Mouse (Mus musculus) midbrain, embryonic 11.5 days (tissue): ENCODE measurements around the gene Sap30bp. TPM values are rescaled to one million over a fixed set of nuclear protein-coding genes. Genes with fewer than 3 reads are reported as not detected.

Source experiments
- ATAC-seq: fragments of 200-750 bp; cut with Nextera tagmentation; 2 replicates; pipeline ENCODE4 v1.8.0; 2017; ENCODE audit warnings: moderate TSS enrichment, moderate library complexity; ENCODE audit not compliant: low FRiP score
- DNase-seq: peaks from one replicate; pipeline ENCODE4 v3.0.0; 2015; ENCODE audit warnings: low spot score; ENCODE audit errors: missing footprints
- H3K27ac ChIP-seq: fragments of 300-500 bp; sonication (generic); 2 replicates; pipeline ENCODE4 v1.5.1; 2014; ENCODE audit warnings: low read depth, low read length
- H3K27me3 ChIP-seq: fragments of 300-500 bp; sonication (generic); 2 replicates; pipeline ENCODE4 v1.6.1; 2014; ENCODE audit warnings: mild to moderate bottlenecking, low read length, moderate library complexity, mixed read lengths; ENCODE audit not compliant: control insufficient read depth, insufficient read depth
- H3K36me3 ChIP-seq: fragments of 300-500 bp; sonication (generic); 2 replicates; pipeline ENCODE4 v1.6.1; 2014; ENCODE audit warnings: mild to moderate bottlenecking, low read length, moderate library complexity, mixed read lengths; ENCODE audit not compliant: control insufficient read depth, insufficient read depth
- H3K4me1 ChIP-seq: fragments of 300-500 bp; sonication (generic); 2 replicates; pipeline ENCODE4 v1.6.1; 2014; ENCODE audit warnings: low read length; ENCODE audit not compliant: control insufficient read depth, insufficient read depth
- H3K4me2 ChIP-seq: fragments of 300-500 bp; sonication (generic); 2 replicates; pipeline ENCODE4 v1.6.1; 2014; ENCODE audit warnings: mild to moderate bottlenecking, moderate library complexity
- H3K4me3 ChIP-seq: fragments of 300-500 bp; sonication (generic); 2 replicates; pipeline ENCODE4 v1.5.1; 2014; ENCODE audit warnings: low read depth, low read length
- H3K9ac ChIP-seq: fragments of 300-500 bp; sonication (generic); 2 replicates; pipeline ENCODE4 v1.6.1; 2014; ENCODE audit warnings: low read length
- H3K9me3 ChIP-seq: fragments of 300-500 bp; sonication (generic); 2 replicates; pipeline ENCODE4 v1.6.1; 2016; ENCODE audit warnings: low read length; ENCODE audit not compliant: control insufficient read depth
- WGBS: fragments of 180-500 bp; shearing (Covaris S2); extraction: QIAGEN DNeasy Blood & Tissue Kit; methylation state at CpG from one replicate; pipeline ENCODE4 v1.1.7; 2014; 5-methylcytosine and 5-hydroxymethylcytosine counted together
- polyA plus RNA-seq: library from polyadenylated mRNA; unstranded; fragments of >200 nt; fragmentation: Nextera tagmentation; extraction: Ambion mirVana; gene quantifications from 2 replicates; pipeline ENCODE4 v1.2.1, GENCODE M21; 2014

Gene Sap30bp
- polyA plus RNA-seq, 1 experiment from 2014 or later = 61.5 TPM

- ATAC-seq (no peak), DNase-seq (peak; percentile 56)
- H3K4me2 ChIP-seq = no peak overlapping the region
- no peaks in the 10 kb centered on the region for H3K9me3 ChIP-seq
- H3K27me3 ChIP-seq = no peaks in the 10 kb centered on the region
- no peaks in the 10 kb centered on the region for H3K4me1 ChIP-seq
- no peak overlapping the region for H3K4me3 ChIP-seq
- 88% methylated on average over 5 of the region's 5 CpGs for WGBS
- H3K27ac ChIP-seq = no peak overlapping the region
- peaks cover 3% of the 10 kb centered on the region for H3K36me3 ChIP-seq
- H3K9ac ChIP-seq = no peak overlapping the region
Measured at GRCm38 (mm10) chr11:115919073-115919472, 14.0 kb upstream of the Sap30bp start.

DNA sequence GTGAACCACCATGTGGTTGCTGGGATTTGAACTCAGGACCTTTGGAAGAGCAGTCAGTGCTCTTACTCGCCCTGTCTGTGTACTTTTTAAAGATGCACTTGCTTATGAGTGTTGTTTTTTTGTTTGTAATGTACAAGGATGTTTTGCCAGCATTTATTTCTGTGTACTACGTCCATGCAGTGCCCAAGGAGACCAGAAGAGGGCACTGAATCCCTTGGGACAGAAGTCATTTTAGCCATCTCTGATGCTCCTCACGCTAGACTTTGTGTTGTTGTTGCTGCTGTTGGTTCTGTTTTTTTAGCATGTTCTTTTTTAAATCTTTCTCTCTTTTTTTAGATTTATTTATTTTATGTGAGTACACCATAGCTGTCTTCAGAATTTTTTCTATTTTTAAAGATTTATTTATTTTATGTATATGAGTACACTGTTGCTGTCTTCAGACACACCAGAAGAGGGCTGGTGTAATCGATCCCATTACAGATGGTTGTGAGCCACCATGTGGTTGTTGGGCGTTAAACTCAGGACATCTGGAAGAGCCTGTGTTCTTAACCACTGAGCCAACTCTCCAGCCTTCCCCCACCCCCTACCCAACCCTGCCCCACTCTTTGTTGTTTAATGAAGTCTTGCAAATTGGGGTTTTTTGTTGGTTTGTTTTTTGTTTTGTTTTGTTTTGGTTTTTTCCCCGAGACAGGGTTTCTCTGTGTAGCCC, 12.8 kb upstream of the Sap30bp start:
- H3K27ac ChIP-seq = no peak overlapping the region
- no peak overlapping the region for H3K4me3 ChIP-seq
- no peak overlapping the region for H3K4me2 ChIP-seq
- peaks cover 3% of the 10 kb centered on the region for H3K36me3 ChIP-seq
- H3K4me1 ChIP-seq = no peaks in the 10 kb centered on the region
- H3K9me3 ChIP-seq = no peaks in the 10 kb centered on the region
- ATAC-seq (no peak), DNase-seq (peak; percentile 91)
- WGBS = 48% methylated on average over 6 of the region's 6 CpGs
- H3K27me3 ChIP-seq = no peaks in the 10 kb centered on the region
- no peak overlapping the region for H3K9ac ChIP-seq

DNA sequence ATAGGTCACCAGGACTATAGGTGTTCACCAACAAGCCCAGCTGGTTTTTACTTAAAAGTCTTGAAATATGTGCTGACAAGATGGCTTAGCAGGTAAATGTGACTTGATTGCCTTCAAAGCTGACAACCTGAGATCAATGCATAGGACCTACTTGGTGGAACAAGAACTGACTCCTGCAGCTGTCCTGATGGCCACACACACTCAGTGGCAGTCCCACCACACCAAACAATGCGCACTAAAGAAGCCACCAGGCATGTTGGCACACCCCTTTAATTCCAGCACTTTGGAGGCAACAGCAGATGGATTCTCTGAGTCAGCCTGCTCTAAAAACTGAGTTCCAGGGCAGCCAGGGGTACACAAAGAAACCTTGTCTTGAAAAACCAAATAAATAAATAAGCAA, 11.1 kb upstream of the Sap30bp start:
- no peak for ATAC-seq
- Histone ChIP-seq H3K27me3 (no peaks in the 10 kb centered on the region), H3K9me3 (no peaks in the 10 kb centered on the region), H3K27ac (no peak overlapping the region), H3K9ac (no peak overlapping the region), H3K36me3 (peaks cover 3% of the 10 kb centered on the region), H3K4me1 (no peaks in the 10 kb centered on the region), H3K4me3 (no peak overlapping the region), H3K4me2 (no peak overlapping the region)
- WGBS = 97% methylated on average over 1 of the region's 1 CpGs
- DNase-seq = peak; percentile 10

DNA sequence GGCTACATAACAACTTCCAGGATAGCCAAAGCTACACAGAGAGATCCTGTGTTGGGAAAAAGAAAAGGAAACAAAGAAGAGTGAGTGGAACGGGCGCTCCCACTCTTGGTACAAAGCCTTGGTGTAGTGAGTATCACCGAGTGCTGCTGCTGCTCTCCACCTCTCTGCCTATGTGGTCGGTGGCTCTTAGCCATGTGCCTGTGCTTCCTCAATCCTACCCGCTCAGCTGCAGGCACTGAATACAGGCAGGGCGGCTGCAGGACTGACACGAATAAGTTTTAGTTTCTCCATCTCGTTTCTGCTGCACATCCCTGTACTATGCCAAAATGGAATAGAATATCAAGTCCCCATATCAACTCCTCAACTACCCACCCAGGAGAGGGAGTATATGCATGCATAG, 4.1 kb upstream of the Sap30bp start:
- H3K27me3 ChIP-seq = no peaks in the 10 kb centered on the region
- no peak for ATAC-seq
- H3K27ac ChIP-seq = no peak overlapping the region
- peaks cover 9% of the 10 kb centered on the region for H3K4me1 ChIP-seq
- H3K9ac ChIP-seq = no peak overlapping the region
- no peak overlapping the region for H3K4me3 ChIP-seq
- 82% methylated on average over 8 of the region's 8 CpGs for WGBS
- H3K4me2 ChIP-seq = no peak overlapping the region
- H3K36me3 ChIP-seq = no peaks in the 10 kb centered on the region; the same call in 1 of the 2 replicates
- no peaks in the 10 kb centered on the region for H3K9me3 ChIP-seq
- no peak for DNase-seq

- peak; percentile 14 for DNase-seq
- WGBS = 83% methylated on average over 2 of the region's 3 CpGs
- no peak for ATAC-seq
Measured at GRCm38 (mm10) chr11:115929818-115930217, 3.3 kb upstream of the Sap30bp start.

GRCm38 (mm10) chr11:115931235-115931634, 1.8 kb upstream of the Sap30bp start:
- no peak overlapping the region for H3K4me3 ChIP-seq
- H3K27ac ChIP-seq = no peak overlapping the region
- H3K27me3 ChIP-seq = no peaks in the 10 kb centered on the region
- DNase-seq (no peak), ATAC-seq (no peak)
- peaks cover 16% of the 10 kb centered on the region for H3K4me1 ChIP-seq
- 76% methylated on average over 3 of the region's 3 CpGs for WGBS
- H3K9me3 ChIP-seq = no peaks in the 10 kb centered on the region
- no peak overlapping the region for H3K4me2 ChIP-seq
- peaks cover 2% of the 10 kb centered on the region; the same call in 1 of the 2 replicates for H3K36me3 ChIP-seq
- no peak overlapping the region for H3K9ac ChIP-seq

More at GRCm38 (mm10) chr11:115929818-115930217, 3.3 kb upstream of the Sap30bp start:
- no peaks in the 10 kb centered on the region for H3K27me3 ChIP-seq
- no peaks in the 10 kb centered on the region for H3K9me3 ChIP-seq
- H3K9ac ChIP-seq = no peak overlapping the region
- H3K4me1 ChIP-seq = peaks cover 16% of the 10 kb centered on the region
- no peak overlapping the region for H3K4me3 ChIP-seq
- no peak overlapping the region for H3K4me2 ChIP-seq
- H3K36me3 ChIP-seq = no peaks in the 10 kb centered on the region; the same call in 1 of the 2 replicates
- no peak overlapping the region for H3K27ac ChIP-seq

DNA sequence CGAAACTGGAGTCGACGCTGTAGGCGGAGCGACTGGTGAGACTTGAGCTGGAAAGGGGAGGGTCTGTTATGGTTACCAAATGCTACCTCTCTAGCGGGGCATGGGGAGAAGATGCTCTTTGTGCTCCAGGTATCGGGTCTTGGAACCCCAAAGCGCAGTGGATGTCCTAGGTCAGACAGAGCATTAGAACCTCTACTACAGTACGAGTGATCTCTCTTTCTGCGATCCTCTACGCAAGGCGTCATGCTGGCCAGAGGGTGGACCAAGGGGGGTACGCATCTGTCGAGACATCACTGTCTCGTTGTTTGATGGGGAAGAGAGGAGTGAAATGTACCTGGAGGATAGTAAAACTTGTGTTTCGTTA, 647 bp downstream of the Sap30bp start:
- ATAC-seq (peak; percentile 74), DNase-seq (no peak)
- H3K36me3 ChIP-seq = peaks cover 4% of the 10 kb centered on the region; the same call in 1 of the 2 replicates
- H3K27ac ChIP-seq = no peak overlapping the region
- peak overlapping the region; percentile 82 for H3K4me3 ChIP-seq
- H3K9ac ChIP-seq = peak overlapping the region; percentile 84
- WGBS = under 1% methylated on average over 16 of the region's 16 CpGs
- no peaks in the 10 kb centered on the region for H3K27me3 ChIP-seq
- H3K4me2 ChIP-seq = peak overlapping the region; percentile 67
- H3K4me1 ChIP-seq = peaks cover 16% of the 10 kb centered on the region
- H3K9me3 ChIP-seq = no peaks in the 10 kb centered on the region

DNA sequence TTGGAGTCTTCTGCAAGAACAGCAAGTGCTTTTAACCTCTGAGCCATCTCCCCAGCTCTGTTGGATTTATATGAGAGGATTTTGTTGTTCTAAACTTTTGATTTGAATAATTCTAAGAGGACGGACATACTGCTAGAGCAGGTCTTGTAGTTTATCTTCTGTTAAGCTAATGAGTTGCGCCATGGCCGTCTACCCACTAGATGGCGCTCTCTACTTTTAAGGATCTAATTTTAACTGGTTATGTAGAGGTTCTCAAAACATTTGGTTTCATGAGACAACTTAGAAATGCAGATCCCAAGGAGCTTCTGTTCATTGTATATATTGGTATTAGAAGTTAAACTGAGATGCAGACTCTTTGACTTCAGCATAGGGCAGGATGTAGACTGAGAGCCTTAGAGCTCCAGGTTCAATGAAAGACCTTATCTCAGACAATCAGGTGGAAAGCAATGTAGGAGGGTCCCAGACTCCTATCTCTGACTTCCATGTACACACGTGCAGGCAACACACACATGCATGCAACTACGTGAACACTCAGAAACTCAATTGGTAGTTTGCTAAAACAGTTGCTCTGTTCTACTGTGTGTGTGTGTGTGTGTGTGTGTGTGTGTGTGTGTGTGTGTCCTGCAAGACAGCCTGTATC, 6.7 kb downstream of the Sap30bp start:
- no peaks in the 10 kb centered on the region; the same call in 1 of the 2 replicates for H3K4me1 ChIP-seq
- no peaks in the 10 kb centered on the region for H3K9me3 ChIP-seq
- peaks cover 7% of the 10 kb centered on the region; the same call in 1 of the 2 replicates for H3K36me3 ChIP-seq
- no peak overlapping the region for H3K9ac ChIP-seq
- H3K27me3 ChIP-seq = no peaks in the 10 kb centered on the region
- ATAC-seq = no peak
- H3K4me3 ChIP-seq = no peak overlapping the region
- no peak overlapping the region for H3K27ac ChIP-seq
- peak; percentile 93 for DNase-seq
- no peak overlapping the region for H3K4me2 ChIP-seq
- 41% methylated on average over 6 of the region's 6 CpGs for WGBS

DNA sequence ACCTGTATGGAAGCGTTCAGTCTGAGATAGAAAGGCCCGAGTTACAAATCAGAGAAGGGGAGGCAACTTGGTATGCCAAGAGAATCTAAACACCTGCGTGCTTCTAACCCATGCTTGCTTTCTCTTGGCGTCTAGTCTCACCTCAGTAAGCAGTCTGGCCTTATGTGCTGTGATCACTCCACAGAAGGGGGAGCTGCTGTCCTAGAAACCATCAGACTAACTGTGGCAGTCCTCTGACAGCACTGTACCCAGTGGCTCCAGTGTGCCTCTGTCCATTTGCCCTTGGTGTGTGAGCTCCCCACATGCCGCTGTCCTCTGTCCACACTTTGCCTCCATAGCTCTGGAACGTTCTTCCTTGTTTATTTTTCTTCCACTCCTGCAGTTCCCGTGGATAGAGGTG, 8.9 kb downstream of the Sap30bp start:
- Histone ChIP-seq H3K9me3 (no peaks in the 10 kb centered on the region), H3K27me3 (no peaks in the 10 kb centered on the region), H3K4me2 (no peak overlapping the region), H3K9ac (no peak overlapping the region), H3K4me3 (no peak overlapping the region), H3K27ac (no peak overlapping the region), H3K36me3 (peaks cover 5% of the 10 kb centered on the region; the same call in 1 of the 2 replicates), H3K4me1 (no peaks in the 10 kb centered on the region)
- WGBS = 83% methylated on average over 7 of the region's 7 CpGs
- ATAC-seq = no peak
- no peak for DNase-seq
